Mouse (Mus musculus) right cerebral cortex, postnatal 10 days (tissue): ENCODE measurements at regions not wholly inside any gene's neighbourhood (a gene's known extent, or its start where the extent isn't known, plus 50 kb on each side); places are given as distances from the start of the nearest gene placed in this dataset.

Experiments
- DNase-seq, 2 experiments: peaks; one replicate each; pipeline ENCODE4 v3.0.0; 2021; ENCODE audit warnings: low spot score in 2 of 2

DNA sequence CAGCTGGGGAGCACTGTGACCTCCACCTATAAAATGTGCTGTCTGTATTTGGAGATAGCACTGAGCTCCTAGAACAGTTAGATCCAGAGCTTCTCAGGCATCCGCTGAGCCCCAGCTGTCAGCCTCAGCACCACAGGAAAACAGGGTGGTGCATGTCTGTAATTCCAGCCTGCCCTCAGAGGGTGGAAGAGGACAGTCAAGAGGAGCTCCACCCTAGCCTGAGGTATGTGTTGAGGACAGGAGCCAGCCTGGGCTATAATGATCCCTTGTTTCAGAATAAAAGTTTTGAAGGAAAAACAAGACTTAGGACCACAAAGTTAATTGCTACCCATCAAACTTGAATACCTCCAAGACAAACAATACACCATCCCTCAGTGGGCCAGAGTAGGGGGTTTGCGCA lies 139.8 kb upstream of the Gm765 start:
- DNase-seq = no peak

GRCm38 (mm10) chr6:98467563-98467962 lies 125.0 kb upstream of the Gm765 start:
- no peak for DNase-seq

DNA sequence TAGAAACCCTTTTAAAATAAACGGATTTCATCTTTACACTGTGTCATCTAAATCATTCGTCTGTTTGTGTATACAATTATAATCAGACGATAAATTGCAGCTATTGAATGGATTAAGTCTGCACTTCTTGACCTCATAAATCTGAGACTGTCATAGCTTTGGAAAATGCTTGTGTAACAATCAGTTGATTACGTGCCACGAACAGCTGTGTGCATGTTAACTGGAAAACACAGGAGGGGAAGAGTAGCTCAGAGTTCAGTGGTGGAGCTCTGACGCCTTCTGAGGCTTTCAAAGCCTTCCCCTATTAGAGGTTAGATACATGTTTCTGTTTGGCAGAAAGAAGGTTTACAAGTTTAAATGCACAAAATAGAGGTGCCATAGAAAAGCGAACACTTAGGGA lies 109.7 kb upstream of the Gm765 start:
- DNase-seq = no peak

DNA sequence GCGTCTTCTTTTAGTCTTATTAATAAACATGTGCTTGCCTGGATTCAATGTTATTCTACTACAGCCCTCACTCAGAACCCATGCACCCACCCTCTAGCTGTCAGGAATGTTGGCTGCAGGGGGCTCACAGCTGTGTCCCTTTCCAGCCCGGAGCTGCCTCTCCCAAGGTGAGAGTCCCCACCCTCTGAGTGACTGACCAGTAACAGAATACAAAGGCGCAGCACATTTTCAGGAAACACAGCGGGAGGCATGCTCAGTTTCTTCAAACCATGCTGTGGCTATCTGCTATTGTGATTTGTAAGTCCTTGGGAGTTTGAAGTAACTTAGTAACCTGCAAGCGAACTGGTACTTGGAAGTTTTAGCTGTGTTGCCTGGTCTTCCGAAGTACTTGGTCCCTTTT lies 93.1 kb upstream of the Gm765 start:
- DNase-seq = no peak

DNA sequence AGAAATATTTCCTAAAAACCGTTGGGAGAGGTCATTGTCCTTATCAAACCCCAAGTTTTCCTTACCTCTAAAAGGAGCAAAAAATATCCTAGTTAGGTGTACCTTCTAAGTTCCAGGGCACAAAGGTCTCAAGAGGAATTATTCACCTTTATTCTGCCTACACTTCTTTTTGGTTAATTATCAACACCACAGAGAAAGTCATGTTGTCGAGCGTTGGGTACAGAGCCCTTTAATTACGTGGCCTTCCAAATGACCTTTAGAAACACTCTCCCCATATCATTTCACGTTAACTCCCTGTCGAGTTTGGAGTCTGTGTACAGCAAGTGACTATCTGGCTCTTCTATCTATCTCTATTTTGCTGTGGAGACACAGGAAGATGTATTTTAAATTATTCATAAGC lies 90.7 kb upstream of the Gm765 start:
- no peak for DNase-seq

GRCm38 (mm10) chr6:98429120-98429519 lies 86.6 kb upstream of the Gm765 start:
- no peak for DNase-seq

DNA sequence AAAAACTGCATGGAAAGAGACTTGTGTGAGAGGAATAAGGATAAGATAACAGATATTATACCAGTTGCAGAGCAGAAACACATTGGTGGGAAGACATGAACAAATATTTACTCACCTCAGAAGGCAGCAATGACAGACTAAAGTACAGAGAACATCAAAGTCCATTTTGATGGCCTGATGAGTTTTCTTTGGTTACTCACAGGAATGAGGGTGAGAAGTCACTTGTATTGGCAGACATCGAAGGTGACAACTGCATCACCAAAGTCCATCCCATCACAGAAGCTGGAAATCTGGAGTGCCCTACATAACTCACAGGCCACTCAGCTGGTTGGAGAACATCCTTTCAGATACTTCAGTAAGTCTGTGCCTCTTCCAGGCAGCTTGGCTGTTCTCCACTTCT lies 60.1 kb upstream of the Gm765 start:
- DNase-seq = no peak

DNA sequence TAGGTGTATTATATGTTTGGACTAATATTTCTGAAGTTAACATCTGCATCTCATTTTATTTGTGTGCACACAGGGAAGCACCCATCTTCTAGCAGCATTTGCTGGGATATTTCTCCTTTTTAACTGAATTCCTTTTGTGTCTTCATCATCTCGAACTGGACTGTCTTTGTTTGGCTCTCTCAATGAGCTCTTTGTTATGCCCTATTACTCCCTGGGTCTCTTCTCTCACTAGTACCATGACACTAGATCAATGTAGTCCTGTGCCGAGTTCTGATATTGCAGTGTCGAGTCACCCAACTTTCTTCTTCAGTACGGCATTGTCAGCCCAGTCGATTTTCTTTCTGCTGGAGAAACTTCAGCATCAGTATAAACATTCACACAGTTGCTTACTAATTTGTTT lies 52.0 kb upstream of the Gm765 start:
- no peak for DNase-seq
